Mouse (Mus musculus) small intestine, adult 2 months (tissue): ENCODE results near the gene Katnal1. TPM values are rescaled to one million over a fixed set of nuclear protein-coding genes. Genes with fewer than 3 reads are reported as not detected.

Source experiments
- H3K27ac ChIP-seq: fragments of 200-500 bp; 2 replicates; pipeline ENCODE4 v1.5.1; 2012; ENCODE audit warnings: low read depth, low read length, control low read depth, inconsistent platforms; ENCODE audit not compliant: insufficient read depth
- H3K27me3 ChIP-seq: fragments of 200-500 bp; 2 replicates; pipeline ENCODE4 v1.6.1; 2012; ENCODE audit warnings: mild to moderate bottlenecking, moderate library complexity, low read length, inconsistent platforms; ENCODE audit not compliant: control insufficient read depth, insufficient read depth
- H3K36me3 ChIP-seq: fragments of 200-500 bp; 2 replicates; pipeline ENCODE4 v1.6.1; 2012; ENCODE audit warnings: mild to moderate bottlenecking, low read length, control low read depth, inconsistent platforms; ENCODE audit not compliant: control insufficient read depth, insufficient read depth
- H3K4me1 ChIP-seq: fragments of 200-500 bp; 2 replicates; pipeline ENCODE4 v1.6.1; 2012; ENCODE audit warnings: low read length, inconsistent platforms, mixed read lengths; ENCODE audit not compliant: control insufficient read depth, insufficient read depth, insufficient read length
- H3K4me3 ChIP-seq: fragments of 200-500 bp; 2 replicates; pipeline ENCODE4 v1.5.1; 2012; ENCODE audit warnings: low read depth, mild to moderate bottlenecking, control low read depth, inconsistent platforms, low read length, moderate library complexity
- CTCF ChIP-seq: fragments of 200-500 bp; IDR thresholded peaks from 2 replicates; pipeline ENCODE4 v1.5.1; 2012; ENCODE audit warnings: low read depth, mild to moderate bottlenecking, control low read depth, inconsistent platforms, low read length, moderate library complexity, mixed read lengths; ENCODE audit not compliant: insufficient replicate concordance, insufficient read length; ENCODE audit errors: extremely low read depth
- POLR2A ChIP-seq: fragments of 200-500 bp; IDR thresholded peaks from 2 replicates; pipeline ENCODE4 v1.6.1; 2012; ENCODE audit warnings: low read depth, mild to moderate bottlenecking, control low read depth, inconsistent platforms, low read length, moderate library complexity
- WGBS: fragments of 180-500 bp; shearing (Covaris S2); methylation state at CpG from one replicate; pipeline ENCODE4 v1.1.7; 2018; 5-methylcytosine and 5-hydroxymethylcytosine counted together
- polyA plus RNA-seq: library from polyadenylated mRNA; depleted of rRNA; stranded (reverse); fragments of >200 nt; gene quantifications from 2 replicates; pipeline ENCODE4 v1.2.3, GENCODE M21; 2012; rRNA removed

Gene Katnal1
- polyA plus RNA-seq = 0.69 and 0.82 TPM in 2 replicates

GRCm38 (mm10) chr5:148929116-148929449, at the start of gene Katnal1:
Gene Katnal1 (minus strand): TSS chr5:148929320.
- no peaks in the 10 kb centered on the region for H3K36me3 ChIP-seq
- peak within 1 kb of the TSS; percentile 93 for H3K4me3 ChIP-seq
- no peaks in the 10 kb centered on the region for H3K27me3 ChIP-seq
- TF ChIP-seq CTCF = no peak
- WGBS = 1% methylated on average over 16 of the region's 16 CpGs
- peak within 1 kb of the TSS; percentile 25; the same call in 1 of the 2 replicates for H3K27ac ChIP-seq
- peaks cover 5% of the 10 kb centered on the region for H3K4me1 ChIP-seq

DNA sequence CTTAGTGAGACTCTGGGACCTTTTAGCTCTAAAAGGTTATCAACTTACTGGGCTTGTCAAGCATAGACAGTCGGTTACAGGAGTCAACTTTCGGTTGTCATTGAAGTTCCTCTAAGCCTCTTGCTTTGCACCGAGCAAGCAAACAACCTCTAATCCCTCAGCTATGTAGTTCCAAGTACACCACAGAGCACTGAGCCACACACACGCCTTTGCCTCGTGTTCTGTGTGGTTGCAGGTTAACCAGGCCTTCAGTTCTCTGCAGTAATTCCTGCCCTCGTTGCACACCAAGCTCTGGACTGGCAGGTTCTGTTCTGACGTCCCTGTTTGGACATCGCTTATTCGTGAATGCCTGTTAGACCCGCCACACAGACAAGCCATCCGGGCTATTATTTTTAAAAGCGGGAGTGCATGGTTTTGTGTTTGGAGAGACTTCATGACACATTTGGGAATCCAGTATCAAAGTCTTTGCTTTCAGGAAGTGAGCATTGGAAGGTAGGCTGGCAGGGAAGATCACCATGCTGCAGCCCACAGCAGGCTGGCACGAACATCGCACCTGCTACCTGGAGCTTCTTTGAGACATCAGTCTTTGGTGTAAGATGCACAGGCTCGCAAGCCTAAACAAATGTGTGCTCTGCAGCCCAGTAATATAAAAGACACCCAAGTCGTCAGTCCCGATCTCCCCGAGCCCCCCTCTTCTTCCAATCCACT, 49.5 kb upstream of the Katnal1 start:
- 29% methylated on average over 18 of the region's 18 CpGs for WGBS

DNA sequence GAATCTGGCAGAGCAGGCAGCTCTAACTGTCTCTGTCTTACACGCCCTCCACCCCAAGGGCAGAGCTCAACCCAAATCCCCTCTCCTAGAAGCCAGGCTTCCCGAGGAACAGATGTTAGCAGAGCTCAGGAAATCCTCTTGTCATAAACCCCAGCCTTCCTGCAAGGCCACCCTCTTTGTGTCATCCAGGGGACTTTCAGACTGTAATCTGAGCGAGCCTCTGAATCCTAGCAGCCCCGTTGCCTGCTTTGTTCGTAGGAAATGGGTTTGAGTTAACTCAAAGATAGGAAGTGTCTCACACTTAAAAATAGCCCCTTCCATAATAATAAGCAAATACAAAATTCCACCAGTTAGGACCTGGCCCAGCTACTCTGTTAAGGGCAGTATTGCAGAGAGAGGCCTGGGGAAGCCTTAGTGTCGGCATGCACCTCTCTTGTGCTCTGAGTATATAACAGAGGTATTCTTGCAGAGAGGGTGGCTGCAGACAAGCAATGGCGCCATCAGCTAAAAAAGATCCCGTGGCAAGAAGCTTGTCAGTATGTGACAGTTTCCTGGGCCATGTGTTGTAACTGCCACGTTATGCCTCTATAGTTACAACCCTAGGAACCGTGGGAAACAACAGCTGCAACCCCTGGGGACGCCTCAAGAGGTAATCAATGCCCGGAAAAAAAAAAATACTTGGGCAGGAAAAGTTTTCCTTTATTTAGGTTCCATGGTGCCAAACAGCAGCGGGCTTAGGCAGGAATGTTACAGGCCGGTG, 48.8 kb upstream of the Katnal1 start:
- Histone ChIP-seq H3K4me3 (no peak overlapping the region), H3K36me3 (no peaks in the 10 kb centered on the region), H3K4me1 (peaks cover 10% of the 10 kb centered on the region; the same call in 1 of the 2 replicates), H3K27ac (peak overlapping the region; percentile 34), H3K27me3 (no peaks in the 10 kb centered on the region)
- TF ChIP-seq CTCF = no peak
- TF ChIP-seq POLR2A = no peak
- WGBS = 28% methylated on average over 14 of the region's 14 CpGs

More for the DNA sequence above, 49.5 kb upstream of the Katnal1 start:
- no peaks in the 10 kb centered on the region for H3K36me3 ChIP-seq
- no peak overlapping the region for H3K4me3 ChIP-seq
- H3K27me3 ChIP-seq = no peaks in the 10 kb centered on the region
- H3K27ac ChIP-seq = peak overlapping the region; percentile 34
- no peak for TF ChIP-seq CTCF
- no peak for TF ChIP-seq POLR2A
- H3K4me1 ChIP-seq = peaks cover 10% of the 10 kb centered on the region; the same call in 1 of the 2 replicates

- Histone ChIP-seq H3K4me1 (peaks cover 10% of the 10 kb centered on the region; the same call in 1 of the 2 replicates), H3K36me3 (no peaks in the 10 kb centered on the region), H3K27me3 (no peaks in the 10 kb centered on the region), H3K4me3 (no peak overlapping the region), H3K27ac (no peak overlapping the region)
- 83% methylated on average over 8 of the region's 8 CpGs for WGBS
- no peak for TF ChIP-seq POLR2A
- no peak for TF ChIP-seq CTCF
Observed at GRCm38 (mm10) chr5:148976876-148977275, 47.8 kb upstream of the Katnal1 start.

DNA sequence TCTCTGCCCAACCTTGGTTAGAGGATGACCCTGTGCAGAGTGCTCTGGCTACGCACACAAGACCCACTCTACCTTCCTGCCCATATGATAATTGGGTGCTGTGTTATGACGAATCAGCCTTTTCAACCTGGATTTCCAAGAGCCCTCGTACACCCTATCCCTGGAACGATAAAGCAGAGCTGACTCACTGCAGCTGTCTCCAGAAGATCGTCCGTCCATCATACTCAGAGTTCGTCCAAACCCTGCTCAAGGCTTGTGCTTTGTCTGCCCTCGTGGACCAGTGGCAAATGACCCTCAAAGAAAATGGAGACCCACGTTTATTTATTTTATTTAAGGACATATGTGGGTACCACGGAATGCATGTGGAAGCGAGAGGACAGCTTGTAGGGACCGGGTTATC, 45.9 kb upstream of the Katnal1 start:
- Histone ChIP-seq H3K4me1 (peaks cover 10% of the 10 kb centered on the region; the same call in 1 of the 2 replicates), H3K4me3 (no peak overlapping the region), H3K27ac (no peak overlapping the region), H3K27me3 (no peaks in the 10 kb centered on the region), H3K36me3 (no peaks in the 10 kb centered on the region)
- TF ChIP-seq POLR2A (no peak), CTCF (no peak)
- WGBS = 95% methylated on average over 12 of the region's 12 CpGs

DNA sequence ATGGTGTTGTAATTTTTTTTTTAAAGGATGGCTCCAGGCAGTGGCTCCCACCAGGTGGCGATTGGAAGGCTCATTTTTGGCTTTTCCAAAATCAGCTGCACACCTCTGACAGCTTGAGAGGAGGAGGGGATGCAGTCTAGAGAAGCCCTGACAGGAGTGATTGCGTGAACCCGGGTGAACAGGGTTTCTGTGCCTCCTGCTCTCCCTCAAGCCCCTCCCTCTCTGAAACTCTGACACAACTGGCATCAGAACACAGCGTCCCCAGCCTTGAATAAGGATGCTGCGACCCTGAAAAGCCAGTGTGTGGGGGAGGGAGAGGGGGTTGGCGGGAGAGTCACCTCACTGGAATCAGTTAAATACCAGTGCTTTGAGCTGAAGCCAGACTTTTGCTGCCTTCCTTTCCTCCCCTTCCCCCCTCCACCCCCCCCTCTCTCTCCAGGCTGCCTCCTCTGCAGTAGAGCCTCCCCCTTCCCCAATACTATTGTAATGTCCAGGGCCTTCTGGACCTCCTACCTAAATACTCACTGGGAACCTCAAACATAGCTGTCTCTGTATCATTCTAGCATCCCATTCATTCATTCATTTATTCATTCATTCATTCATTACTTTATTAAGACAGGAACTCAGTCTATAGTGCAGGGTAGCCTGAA, 44.0 kb upstream of the Katnal1 start:
- 60% methylated on average over 6 of the region's 6 CpGs for WGBS
- Histone ChIP-seq H3K27me3 (no peaks in the 10 kb centered on the region), H3K4me3 (no peak overlapping the region), H3K4me1 (peaks cover 18% of the 10 kb centered on the region; the same call in 1 of the 2 replicates), H3K36me3 (no peaks in the 10 kb centered on the region), H3K27ac (no peak overlapping the region)
- TF ChIP-seq POLR2A = no peak
- TF ChIP-seq CTCF = no peak

DNA sequence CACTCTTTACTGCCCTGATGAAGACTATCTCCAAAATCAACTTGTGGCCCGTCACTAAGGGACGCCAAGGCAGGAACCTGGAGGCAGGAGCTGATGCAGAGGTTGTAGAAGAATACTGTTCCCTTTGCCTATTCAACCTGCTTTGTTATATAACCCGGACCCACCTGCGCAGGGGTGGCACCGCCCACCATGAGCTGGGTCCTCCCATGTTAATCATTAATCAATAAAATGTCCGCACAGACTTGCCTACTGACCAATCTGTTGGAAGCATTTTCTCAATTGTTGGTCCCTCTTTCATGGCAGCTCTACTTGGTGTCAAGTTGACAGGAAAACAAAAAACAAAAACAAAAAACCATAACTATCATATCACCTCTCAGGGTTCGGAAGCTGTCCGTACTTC, 43.0 kb upstream of the Katnal1 start:
- 55% methylated on average over 8 of the region's 8 CpGs for WGBS
- no peak overlapping the region for H3K27ac ChIP-seq
- peaks cover 15% of the 10 kb centered on the region; the same call in 1 of the 2 replicates for H3K4me1 ChIP-seq
- H3K36me3 ChIP-seq = no peaks in the 10 kb centered on the region
- TF ChIP-seq CTCF = no peak
- TF ChIP-seq POLR2A = no peak
- H3K4me3 ChIP-seq = no peak overlapping the region
- H3K27me3 ChIP-seq = no peaks in the 10 kb centered on the region
